Mouse (Mus musculus) ES-Bruce4 (cell line): ENCODE results near the gene H2-DMa. TPM values are rescaled to one million over a fixed set of nuclear protein-coding genes. Genes with fewer than 3 reads are reported as not detected.

Experiments used
- H3K27ac ChIP-seq: 2 replicates; pipeline ENCODE4 v1.5.1; 2012; ENCODE audit warnings: low read length, inconsistent platforms; ENCODE audit not compliant: insufficient read depth
- H3K27me3 ChIP-seq: 2 replicates; pipeline ENCODE4 v1.6.1; 2012; ENCODE audit warnings: mild to moderate bottlenecking, low read length, inconsistent platforms; ENCODE audit not compliant: control insufficient read depth, poor library complexity, insufficient read depth, severe bottlenecking
- H3K36me3 ChIP-seq: 2 replicates; pipeline ENCODE4 v1.6.1; 2012; ENCODE audit warnings: inconsistent platforms, mild to moderate bottlenecking, low read length, moderate library complexity; ENCODE audit not compliant: control insufficient read depth, poor library complexity, insufficient read depth, severe bottlenecking
- H3K4me1 ChIP-seq: one replicate; pipeline ENCODE4 v1.8.1; 2011; ENCODE audit warnings: low read length; ENCODE audit not compliant: control insufficient read depth, insufficient read depth
- H3K4me3 ChIP-seq: 2 replicates; pipeline ENCODE4 v1.5.1; 2011; ENCODE audit warnings: low read depth, mild to moderate bottlenecking, low read length
- H3K9ac ChIP-seq: 2 replicates; pipeline ENCODE4 v1.6.1; 2012; ENCODE audit warnings: low read depth, mild to moderate bottlenecking, inconsistent platforms; ENCODE audit not compliant: poor library complexity, severe bottlenecking
- H3K9me3 ChIP-seq: replicated peaks from 2 replicates; pipeline ENCODE4 v1.6.1; 2012; ENCODE audit warnings: mild to moderate bottlenecking, low read length, inconsistent platforms; ENCODE audit not compliant: control insufficient read depth, poor library complexity, insufficient read depth, severe bottlenecking
- CTCF ChIP-seq: IDR thresholded peaks from one replicate; pipeline ENCODE4 v1.8.1; 2011; ENCODE audit warnings: low read depth, low read length
- EP300 ChIP-seq: IDR thresholded peaks from 2 replicates; pipeline ENCODE4 v1.6.1; 2011; ENCODE audit warnings: low read depth, low read length; ENCODE audit not compliant: insufficient read depth
- POLR2A ChIP-seq: IDR thresholded peaks from one replicate; pipeline ENCODE4 v1.8.1; 2011; ENCODE audit warnings: low read length; ENCODE audit not compliant: insufficient read depth
- polyA plus RNA-seq: library from polyadenylated mRNA; stranded (reverse); fragments of >200 nt; gene quantifications from 2 replicates; pipeline ENCODE4 v1.2.4, GENCODE M21; 2011; ENCODE audit warnings: low read depth; ENCODE audit not compliant: missing spikeins, insufficient read depth, insufficient read length

The H2-DMa gene
- polyA plus RNA-seq, 1 experiment, result 5.9 TPM

DNA sequence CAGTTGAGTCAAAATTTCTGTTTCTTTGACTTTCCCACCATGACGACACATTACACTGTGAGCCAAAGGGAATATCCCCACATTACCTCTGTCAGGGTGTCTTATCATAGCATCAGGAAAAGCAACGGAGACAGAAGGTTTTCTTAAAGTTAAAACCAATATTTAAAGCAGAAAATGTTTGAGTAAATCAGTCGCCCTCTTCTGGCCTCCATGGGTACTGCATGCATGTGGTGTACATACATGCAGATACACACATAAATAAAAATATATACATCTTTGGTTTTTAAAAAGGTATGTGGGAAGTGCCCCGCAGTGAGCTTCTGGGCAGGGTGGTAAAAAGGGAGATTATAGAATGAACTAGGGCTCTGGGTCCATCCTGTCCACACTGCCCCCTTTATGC, 57.8 kb downstream of the H2-DMa start:
- H3K27me3 ChIP-seq, result no peaks in the 10 kb centered on the region
- no peaks in the 10 kb centered on the region for H3K36me3 ChIP-seq
- H3K27ac ChIP-seq, result no peak overlapping the region
- peaks cover 9% of the 10 kb centered on the region for H3K9me3 ChIP-seq
- H3K4me1 ChIP-seq, result no peaks in the 10 kb centered on the region
- no peak overlapping the region for H3K9ac ChIP-seq
- TF ChIP-seq EP300, result no peak
- TF ChIP-seq POLR2A, result no peak
- no peak for TF ChIP-seq CTCF
- H3K4me3 ChIP-seq, result no peak overlapping the region

GRCm38 (mm10) chr17:34179019-34179418, 59.7 kb downstream of the H2-DMa start:
- H3K27me3 ChIP-seq, result no peaks in the 10 kb centered on the region
- no peak overlapping the region for H3K4me3 ChIP-seq
- H3K9ac ChIP-seq, result no peak overlapping the region
- no peaks in the 10 kb centered on the region for H3K36me3 ChIP-seq
- H3K27ac ChIP-seq, result no peak overlapping the region
- H3K9me3 ChIP-seq, result peaks cover 4% of the 10 kb centered on the region; the same call in 1 of the 2 replicates
- TF ChIP-seq POLR2A, result no peak
- TF ChIP-seq EP300, result no peak
- no peak for TF ChIP-seq CTCF
- H3K4me1 ChIP-seq, result no peaks in the 10 kb centered on the region

DNA sequence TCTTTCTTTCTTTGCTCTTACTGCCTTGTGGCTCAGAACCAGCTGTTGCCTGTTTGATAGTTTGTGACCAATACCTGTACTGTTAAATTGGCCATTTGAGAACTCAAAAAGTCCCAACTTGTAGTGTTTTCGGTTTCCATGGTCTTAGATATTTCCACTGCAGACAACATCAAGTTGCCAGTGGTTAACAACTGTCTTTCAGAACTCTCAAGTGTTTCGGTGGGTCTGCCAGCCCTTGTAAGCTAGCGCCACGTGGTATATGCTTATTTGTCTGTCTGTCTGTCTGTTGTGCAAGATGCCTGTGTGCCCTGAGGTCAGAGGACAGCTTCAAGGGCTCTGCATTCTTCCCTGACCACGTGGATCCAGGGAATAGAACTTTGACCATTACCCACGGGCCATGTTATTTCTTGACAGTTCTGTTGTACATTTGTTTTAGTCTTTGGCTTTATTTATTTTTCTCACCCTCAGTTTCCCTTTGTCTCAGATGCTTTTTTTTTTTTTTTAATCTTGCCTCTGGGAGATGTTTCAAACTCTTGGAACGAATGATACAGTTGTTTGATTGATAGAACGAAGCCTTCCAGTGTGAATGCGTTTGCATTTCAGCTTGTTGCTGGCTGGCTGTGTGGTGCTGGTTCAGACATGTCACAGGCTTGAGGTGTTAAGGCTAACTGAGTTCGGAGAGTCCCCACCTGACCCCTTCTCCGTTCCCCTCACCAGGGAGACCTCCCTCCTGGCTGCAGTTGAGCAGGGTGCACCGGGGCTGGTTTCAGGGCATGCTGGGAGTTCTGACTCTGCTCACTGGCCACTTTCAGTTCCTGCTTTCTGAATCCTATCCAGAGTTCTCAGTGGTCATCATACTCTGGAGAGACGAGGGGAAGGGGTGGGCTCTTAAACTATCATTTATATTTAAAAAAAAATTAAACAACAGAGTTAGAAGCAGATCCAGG, 60.8 kb downstream of the H2-DMa start:
- no peak for TF ChIP-seq CTCF
- TF ChIP-seq POLR2A, result no peak
- no peak for TF ChIP-seq EP300

GRCm38 (mm10) chr17:34183564-34184219, 64.4 kb downstream of the H2-DMa start:
- H3K27ac ChIP-seq, result no peak overlapping the region

More for the DNA sequence above, 60.8 kb downstream of the H2-DMa start:
- Histone ChIP-seq H3K4me1 (no peaks in the 10 kb centered on the region), H3K4me3 (no peak overlapping the region), H3K9me3 (peaks cover 4% of the 10 kb centered on the region; the same call in 1 of the 2 replicates), H3K9ac (no peak overlapping the region), H3K27me3 (no peaks in the 10 kb centered on the region), H3K36me3 (no peaks in the 10 kb centered on the region), H3K27ac (no peak overlapping the region)

GRCm38 (mm10) chr17:34185526-34185925, 66.2 kb downstream of the H2-DMa start:
- no peaks in the 10 kb centered on the region for H3K27me3 ChIP-seq

More at GRCm38 (mm10) chr17:34183564-34184219, 64.4 kb downstream of the H2-DMa start:
- H3K36me3 ChIP-seq, result no peaks in the 10 kb centered on the region
- TF ChIP-seq POLR2A (no peak), CTCF (no peak), EP300 (no peak)
- no peak overlapping the region for H3K4me3 ChIP-seq
- no peaks in the 10 kb centered on the region for H3K4me1 ChIP-seq
- H3K9me3 ChIP-seq, result no peaks in the 10 kb centered on the region
- no peaks in the 10 kb centered on the region for H3K27me3 ChIP-seq
- H3K9ac ChIP-seq, result no peak overlapping the region

DNA sequence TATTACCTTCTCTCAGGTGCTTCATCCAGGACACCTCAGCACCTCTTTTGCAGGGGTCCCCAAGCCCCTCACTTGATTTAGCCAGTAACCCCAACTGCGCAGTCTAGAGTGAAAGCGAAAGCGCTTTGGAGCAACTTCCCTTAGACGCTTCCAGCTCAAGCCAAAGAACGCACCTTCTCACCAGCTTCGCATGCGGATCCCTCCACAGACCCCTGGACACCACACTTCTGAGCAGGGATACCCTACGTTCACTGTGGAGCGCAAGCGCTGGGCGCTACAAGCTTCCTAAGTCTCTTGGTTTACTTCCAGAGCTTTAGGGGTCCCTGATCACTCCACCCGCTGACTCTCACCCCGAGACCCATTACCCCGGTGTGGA, 67.5 kb downstream of the H2-DMa start:
- no peak for TF ChIP-seq CTCF
- TF ChIP-seq EP300, result no peak
- TF ChIP-seq POLR2A, result no peak
- Histone ChIP-seq H3K9me3 (no peaks in the 10 kb centered on the region), H3K27ac (no peak overlapping the region), H3K27me3 (no peaks in the 10 kb centered on the region), H3K9ac (peak overlapping the region; percentile 34; the same call in 1 of the 2 replicates), H3K36me3 (no peaks in the 10 kb centered on the region), H3K4me3 (peak overlapping the region; percentile 56), H3K4me1 (no peaks in the 10 kb centered on the region)

More at GRCm38 (mm10) chr17:34185526-34185925, 66.2 kb downstream of the H2-DMa start:
- no peak overlapping the region for H3K27ac ChIP-seq
- TF ChIP-seq CTCF, result no peak
- no peak for TF ChIP-seq POLR2A
- TF ChIP-seq EP300, result no peak
- no peak overlapping the region for H3K4me3 ChIP-seq
- H3K9me3 ChIP-seq, result no peaks in the 10 kb centered on the region
- no peak overlapping the region for H3K9ac ChIP-seq
- no peaks in the 10 kb centered on the region for H3K36me3 ChIP-seq
- H3K4me1 ChIP-seq, result no peaks in the 10 kb centered on the region
